Mouse (Mus musculus): ENCODE measurements around the gene Baz2b. TPM values are rescaled to one million over a fixed set of nuclear protein-coding genes. Genes with fewer than 3 reads are reported as not detected.

The Baz2b gene
- polyA plus RNA-seq (2015; fragmentation: Nextera tagmentation; extraction: Ambion mirVana): 19.7 and 21.7 TPM in 2 replicates

- peak; percentile 95 for ATAC-seq
- Histone ChIP-seq H3K36me3 (replicated peaks; ENCODE audit: insufficient read depth, low read length) (peaks cover 18% of the 10 kb centered on the region; the same call in 1 of the 2 replicates), H3K9me3 (ENCODE audit: low read length) (no peaks in the 10 kb centered on the region), H3K4me2 (ENCODE audit: low read depth, low read length) (peak within 1 kb of the TSS; percentile 86), H3K9ac (replicated peaks) (peak within 1 kb of the TSS; percentile 85), H3K4me3 (ENCODE audit: low read depth, low read length) (peak within 1 kb of the TSS; percentile 80), H3K4me1 (ENCODE audit: insufficient read depth) (peaks cover 37% of the 10 kb centered on the region), H3K27me3 (ENCODE audit: insufficient read depth, low read length) (no peaks in the 10 kb centered on the region), H3K27ac (ENCODE audit: low read depth) (peak within 1 kb of the TSS; percentile 96)
- TF ChIP-seq EP300 (IDR thresholded peaks at IDR 0.05; ENCODE audit: low read depth) (no peak), CTCF (IDR thresholded peaks at IDR 0.05; ENCODE audit: low read depth) (peak; percentile 49; the same call in 1 of the 2 replicates)
- DNase-seq: peak; percentile 92
- under 1% methylated on average over 72 of the region's 109 CpGs for WGBS (ENCODE audit: insufficient replicate concordance)
These were observed at the start of gene Baz2b, which contains the start of gene March7 for GRCm38 (mm10) chr2:60209703-60210651. Baz2b (minus strand) TSS chr2:60209839. March7 (plus strand) TSS chr2:60209887.

GRCm38 (mm10) chr2:60259186-60259585 lies 49.5 kb upstream of the Baz2b start:
- 89% methylated on average over 5 of the region's 5 CpGs for WGBS (ENCODE audit: insufficient replicate concordance)
- H3K4me3 ChIP-seq (ENCODE audit: low read depth, low read length): no peak overlapping the region
- no peak for TF ChIP-seq EP300 (IDR thresholded peaks at IDR 0.05; ENCODE audit: low read depth)
- TF ChIP-seq CTCF (IDR thresholded peaks at IDR 0.05; ENCODE audit: low read depth): no peak
- H3K4me2 ChIP-seq (ENCODE audit: low read depth, low read length): no peak overlapping the region
- no peak overlapping the region for H3K9ac ChIP-seq (replicated peaks)
- H3K4me1 ChIP-seq (ENCODE audit: insufficient read depth): no peaks in the 10 kb centered on the region
- ATAC-seq (no peak), DNase-seq (no peak)
- no peaks in the 10 kb centered on the region for H3K27me3 ChIP-seq (ENCODE audit: insufficient read depth, low read length)
- no peak overlapping the region for H3K27ac ChIP-seq (ENCODE audit: low read depth)
- H3K36me3 ChIP-seq (replicated peaks; ENCODE audit: insufficient read depth, low read length): peaks cover 29% of the 10 kb centered on the region
- no peaks in the 10 kb centered on the region for H3K9me3 ChIP-seq (ENCODE audit: low read length)

GRCm38 (mm10) chr2:60256751-60257150 lies 47.1 kb upstream of the Baz2b start:
- Histone ChIP-seq H3K9me3 (ENCODE audit: low read length) (no peaks in the 10 kb centered on the region), H3K27me3 (ENCODE audit: insufficient read depth, low read length) (no peaks in the 10 kb centered on the region), H3K27ac (ENCODE audit: low read depth) (no peak overlapping the region), H3K4me1 (ENCODE audit: insufficient read depth) (no peaks in the 10 kb centered on the region), H3K36me3 (replicated peaks; ENCODE audit: insufficient read depth, low read length) (peaks cover 28% of the 10 kb centered on the region), H3K9ac (replicated peaks) (no peak overlapping the region), H3K4me3 (ENCODE audit: low read depth, low read length) (no peak overlapping the region), H3K4me2 (ENCODE audit: low read depth, low read length) (no peak overlapping the region)
- TF ChIP-seq EP300 (IDR thresholded peaks at IDR 0.05; ENCODE audit: low read depth) (no peak), CTCF (IDR thresholded peaks at IDR 0.05; ENCODE audit: low read depth) (no peak)
- DNase-seq (no peak), ATAC-seq (no peak)
- WGBS (ENCODE audit: insufficient replicate concordance): 80% methylated on average over 2 of the region's 2 CpGs

- TF ChIP-seq EP300 (IDR thresholded peaks at IDR 0.05; ENCODE audit: low read depth): no peak
- no peak for TF ChIP-seq CTCF (IDR thresholded peaks at IDR 0.05; ENCODE audit: low read depth)
- Histone ChIP-seq H3K36me3 (replicated peaks; ENCODE audit: insufficient read depth, low read length) (peaks cover 35% of the 10 kb centered on the region), H3K27ac (ENCODE audit: low read depth) (no peak overlapping the region), H3K4me1 (ENCODE audit: insufficient read depth) (no peaks in the 10 kb centered on the region), H3K4me3 (ENCODE audit: low read depth, low read length) (no peak overlapping the region), H3K4me2 (ENCODE audit: low read depth, low read length) (no peak overlapping the region), H3K9ac (replicated peaks) (no peak overlapping the region), H3K27me3 (ENCODE audit: insufficient read depth, low read length) (no peaks in the 10 kb centered on the region), H3K9me3 (ENCODE audit: low read length) (no peaks in the 10 kb centered on the region)
- ATAC-seq (no peak), DNase-seq (no peak)
These were observed 43.9 kb upstream of the Baz2b start for GRCm38 (mm10) chr2:60253506-60253905.

- Histone ChIP-seq H3K4me1 (ENCODE audit: insufficient read depth) (no peaks in the 10 kb centered on the region), H3K9me3 (ENCODE audit: low read length) (no peaks in the 10 kb centered on the region), H3K27me3 (ENCODE audit: insufficient read depth, low read length) (no peaks in the 10 kb centered on the region), H3K4me2 (ENCODE audit: low read depth, low read length) (no peak overlapping the region), H3K9ac (replicated peaks) (no peak overlapping the region), H3K4me3 (ENCODE audit: low read depth, low read length) (no peak overlapping the region), H3K27ac (ENCODE audit: low read depth) (no peak overlapping the region), H3K36me3 (replicated peaks; ENCODE audit: insufficient read depth, low read length) (peaks cover 33% of the 10 kb centered on the region)
- no peak for DNase-seq
- 77% methylated on average over 4 of the region's 4 CpGs for WGBS (ENCODE audit: insufficient replicate concordance)
- no peak for TF ChIP-seq CTCF (IDR thresholded peaks at IDR 0.05; ENCODE audit: low read depth)
- no peak for ATAC-seq
These were observed 43.1 kb upstream of the Baz2b start for GRCm38 (mm10) chr2:60252782-60253181.

GRCm38 (mm10) chr2:60234506-60234905 lies 24.9 kb upstream of the Baz2b start:
- Histone ChIP-seq H3K9ac (replicated peaks) (no peak overlapping the region), H3K4me3 (ENCODE audit: low read depth, low read length) (no peak overlapping the region), H3K27ac (ENCODE audit: low read depth) (no peak overlapping the region), H3K9me3 (ENCODE audit: low read length) (no peaks in the 10 kb centered on the region), H3K4me2 (ENCODE audit: low read depth, low read length) (no peak overlapping the region), H3K4me1 (ENCODE audit: insufficient read depth) (no peaks in the 10 kb centered on the region), H3K27me3 (ENCODE audit: insufficient read depth, low read length) (no peaks in the 10 kb centered on the region), H3K36me3 (replicated peaks; ENCODE audit: insufficient read depth, low read length) (peaks cover 70% of the 10 kb centered on the region)
- ATAC-seq (no peak), DNase-seq (no peak)
- no peak for TF ChIP-seq EP300 (IDR thresholded peaks at IDR 0.05; ENCODE audit: low read depth)
- TF ChIP-seq CTCF (IDR thresholded peaks at IDR 0.05; ENCODE audit: low read depth): no peak
- 76% methylated on average over 7 of the region's 7 CpGs for WGBS (ENCODE audit: insufficient replicate concordance)

All from liver, postnatal 0 days (tissue).